Comparison of ENCODE assay signal across 8 mouse cellular contexts in the genomic region with DNA sequence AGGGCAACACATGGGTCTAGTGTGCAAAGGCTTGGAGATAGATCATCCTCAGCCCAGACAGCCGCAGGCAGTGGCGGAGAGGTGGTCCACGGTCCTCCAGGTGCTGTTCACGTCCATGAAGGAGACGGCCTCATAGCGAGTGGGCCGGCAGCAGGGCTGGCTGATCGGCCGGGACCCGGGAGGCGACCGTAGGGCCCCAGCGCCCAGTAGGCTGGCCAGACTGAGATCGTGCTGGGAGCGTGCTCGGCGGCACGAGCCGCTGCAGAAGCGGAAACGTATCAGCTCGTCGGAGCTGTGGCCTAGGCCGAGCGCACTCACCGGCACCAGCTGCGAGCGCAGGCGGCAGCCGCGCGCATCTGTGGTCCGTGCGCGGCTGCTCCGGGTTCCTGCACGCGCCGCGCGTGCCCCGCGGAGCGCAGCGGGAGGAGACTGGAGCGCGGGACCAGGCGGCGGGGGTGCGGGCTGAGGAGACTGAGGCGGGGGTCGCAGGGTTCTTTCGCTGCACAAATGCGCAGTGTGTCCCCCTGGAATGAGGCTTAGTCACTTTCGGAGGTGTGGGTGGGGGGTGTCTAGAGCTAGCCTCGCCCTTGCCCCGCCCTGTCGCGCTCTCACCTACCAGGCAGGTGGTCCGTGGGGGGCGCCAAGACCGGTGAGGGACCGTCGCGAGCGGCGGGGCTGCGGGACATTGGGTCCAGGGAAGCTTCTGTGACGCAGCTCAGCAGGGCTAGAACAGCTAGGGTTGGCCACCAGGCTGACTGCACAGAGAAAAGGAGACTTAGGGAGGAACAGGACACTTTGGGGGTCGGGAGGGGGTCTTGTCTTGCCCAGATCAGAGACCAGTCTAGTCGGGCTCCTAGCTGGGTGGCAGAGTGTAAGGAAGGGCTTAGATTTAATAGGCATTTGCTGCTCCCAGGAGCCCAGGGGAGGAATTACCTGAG. TPM values are rescaled to one million over a fixed set of nuclear protein-coding genes. Genes with fewer than 3 reads are reported as not detected.
DNase-seq lines count a peak whose midpoint lies in the region; ATAC-seq lines count a peak whose summit lies in the region.

No protein-coding gene starts in this region.

- no peak overlapping the region for H3K27ac ChIP-seq in heart, embryonic 14.5 days (replicated peaks in 1 of 2; ENCODE audit: control insufficient read depth in 1 of 2, insufficient read depth in 1 of 2, low read depth in 2 of 2, low read length in 2 of 2)
- no peak overlapping the region for H3K27ac ChIP-seq in stomach, embryonic 14.5 days (ENCODE audit: low read length)

- peak; percentile 36 to 52 for DNase-seq in layer of hippocampus, postnatal 14 days (ENCODE audit: low spot score in 2 of 2)
- DNase-seq in layer of hippocampus, adult 9-10 months (ENCODE audit: low spot score): no peak
- DNase-seq in cerebellum, postnatal 14 days: peak; percentile 45 to 55
- DNase-seq in left cerebral cortex, postnatal 14 days (ENCODE audit: low spot score in 2 of 2): peak; percentile 69 to 70
- peak; percentile 66 for DNase-seq in mesoderm, embryonic 11.5 days (ENCODE audit: low read depth, low spot score)
- DNase-seq in ovary, postnatal 10 days (ENCODE audit: low spot score): no peak

- H3K4me2 ChIP-seq in heart, embryonic 14.5 days (ENCODE audit: low read length): peak overlapping the region; percentile 77
- H3K4me2 ChIP-seq in stomach, embryonic 14.5 days (replicated peaks; ENCODE audit: low read depth, low read length): peak overlapping the region; percentile 82

- peak overlapping the region; percentile 64 for H3K9ac ChIP-seq in heart, embryonic 14.5 days (ENCODE audit: low read length)
- peak overlapping the region; percentile 29; the same call in 1 of the 2 replicates for H3K9ac ChIP-seq in stomach, embryonic 14.5 days (replicated peaks; ENCODE audit: low read depth, low read length)

- 1% methylated on average over 70 of the region's 71 CpGs for WGBS in heart, embryonic 14.5 days
- WGBS in stomach, embryonic 14.5 days: 2% methylated on average over 71 of the region's 71 CpGs

- H3K27me3 ChIP-seq in heart, embryonic 14.5 days (ENCODE audit: control insufficient read depth, insufficient read depth, low read length): peaks cover 42% of the 10 kb centered on the region
- H3K27me3 ChIP-seq in stomach, embryonic 14.5 days (ENCODE audit: control insufficient read depth, insufficient read depth, low read length): 0 out of 2 replicates have a peak, but pooled peaks cover 10% of the 10 kb centered on the region

- intact Hi-C loops in left cerebral cortex, postnatal 14 days (cut with DNase I): loop anchor here (10.0 kb wide), 1 partner anchor 102 kb away; no protein-coding TSS in a partner anchor

- H3K4me1 ChIP-seq in heart, embryonic 14.5 days (ENCODE audit: control insufficient read depth in 2 of 2, insufficient read depth in 2 of 2, low read length in 2 of 2): peaks cover 30 to 38% of the 10 kb centered on the region in 2 experiments
- peaks cover 23% of the 10 kb centered on the region for H3K4me1 ChIP-seq in stomach, embryonic 14.5 days (ENCODE audit: control insufficient read depth, insufficient read depth, low read length)

- H3K4me3 ChIP-seq in heart, embryonic 14.5 days (ENCODE audit: control insufficient read depth in 1 of 2, insufficient read depth in 1 of 2, low read depth in 1 of 2, low read length in 2 of 2): peak overlapping the region; percentile 41 to 55
- peak overlapping the region; percentile 44 for H3K4me3 ChIP-seq in stomach, embryonic 14.5 days (ENCODE audit: low read depth, low read length)

- 0 out of 2 replicates have a peak, but pooled peaks cover 1% of the 10 kb centered on the region for H3K36me3 ChIP-seq in heart, embryonic 14.5 days (ENCODE audit: control insufficient read depth, insufficient read depth, low read length)
- no peaks in the 10 kb centered on the region for H3K36me3 ChIP-seq in stomach, embryonic 14.5 days (ENCODE audit: control insufficient read depth, insufficient read depth, low read length)

- peak; percentile 48; the same call in 1 of the 2 replicates for ATAC-seq in heart, embryonic 14.5 days (ENCODE audit: insufficient number of reproducible peaks, insufficient read depth, low FRiP score, low read depth)
- ATAC-seq in stomach, embryonic 14.5 days (ENCODE audit: insufficient number of reproducible peaks, insufficient read depth, low FRiP score, low read depth): peak; percentile 20; the same call in 1 of the 2 replicates

- 0 out of 2 replicates have a peak, but pooled peaks cover 3% of the 10 kb centered on the region for H3K9me3 ChIP-seq in heart, embryonic 14.5 days (ENCODE audit: control insufficient read depth, low read length)
- no peaks in the 10 kb centered on the region for H3K9me3 ChIP-seq in stomach, embryonic 14.5 days (ENCODE audit: control insufficient read depth, low read depth, low read length)

RNA-seq across cellular contexts. Expression of a gene that starts 2.7 kb away (rescaled TPM):
- total RNA-seq in layer of hippocampus, postnatal 14 days (2021): 1 to 10 TPM; 1.8 to 2.0 TPM
- 0.81 and 0.85 TPM in 2 replicates for polyA plus RNA-seq in heart, embryonic 14.5 days (2014; fragmentation: Nextera tagmentation; extraction: Ambion mirVana)
- 1 to 10 TPM; 1.8 to 2.3 TPM for total RNA-seq in left cerebral cortex, postnatal 14 days (2021)
- polyA plus RNA-seq in stomach, embryonic 14.5 days (2014; fragmentation: Nextera tagmentation; extraction: Ambion mirVana): 5.8 and 7.0 TPM in 2 replicates

RNA-seq across cellular contexts. Expression of a gene that starts 12.0 kb away (rescaled TPM):
- total RNA-seq in layer of hippocampus, postnatal 14 days (2021): 100 to 1,000 TPM; 124 to 131 TPM
- polyA plus RNA-seq in heart, embryonic 14.5 days (2014; fragmentation: Nextera tagmentation; extraction: Ambion mirVana): 35.5 and 36.4 TPM in 2 replicates
- total RNA-seq in left cerebral cortex, postnatal 14 days (2021): 100 to 1,000 TPM; 124 to 125 TPM
- polyA plus RNA-seq in stomach, embryonic 14.5 days (2014; fragmentation: Nextera tagmentation; extraction: Ambion mirVana): 37.3 and 39.8 TPM in 2 replicates

RNA-seq across cellular contexts. Expression of a gene that starts 35.0 kb away (rescaled TPM):
- total RNA-seq in layer of hippocampus, postnatal 14 days (2021): 10 to 100 TPM; 10.0 to 10.2 TPM
- polyA plus RNA-seq in heart, embryonic 14.5 days (2014; fragmentation: Nextera tagmentation; extraction: Ambion mirVana): 10.4 and 10.6 TPM in 2 replicates
- 1 to 10 TPM; 9.0 to 9.1 TPM for total RNA-seq in left cerebral cortex, postnatal 14 days (2021)
- 19.2 and 19.9 TPM in 2 replicates for polyA plus RNA-seq in stomach, embryonic 14.5 days (2014; fragmentation: Nextera tagmentation; extraction: Ambion mirVana)

RNA-seq across cellular contexts. Expression of a gene that starts 39.7 kb away (rescaled TPM):
- 100 to 1,000 TPM; 433 TPM for total RNA-seq in layer of hippocampus, postnatal 14 days (2021)
- 222 and 250 TPM in 2 replicates for polyA plus RNA-seq in heart, embryonic 14.5 days (2014; fragmentation: Nextera tagmentation; extraction: Ambion mirVana)
- 100 to 1,000 TPM; 486 to 488 TPM for total RNA-seq in left cerebral cortex, postnatal 14 days (2021)
- 186 and 200 TPM in 2 replicates for polyA plus RNA-seq in stomach, embryonic 14.5 days (2014; fragmentation: Nextera tagmentation; extraction: Ambion mirVana)

RNA-seq across cellular contexts. Expression of a gene that starts 43.5 kb away (rescaled TPM):
- 10 to 100 TPM; 94.4 to 99.7 TPM for total RNA-seq in layer of hippocampus, postnatal 14 days (2021)
- 13.8 and 18.2 TPM in 2 replicates for polyA plus RNA-seq in heart, embryonic 14.5 days (2014; fragmentation: Nextera tagmentation; extraction: Ambion mirVana)
- total RNA-seq in left cerebral cortex, postnatal 14 days (2021): 100 to 1,000 TPM; 136 to 144 TPM
- 30.3 and 32.1 TPM in 2 replicates for polyA plus RNA-seq in stomach, embryonic 14.5 days (2014; fragmentation: Nextera tagmentation; extraction: Ambion mirVana)

Comparison
In these comparisons a context has a peak if more than half of its experiments do, and no peak if none do; other contexts are left out.
1. DNase-seq: peak in layer of hippocampus, postnatal 14 days (2 of 2), cerebellum, postnatal 14 days (2 of 2), left cerebral cortex, postnatal 14 days (2 of 2) and mesoderm, embryonic 11.5 days (single experiment); none in layer of hippocampus, adult 9-10 months (single experiment) and ovary, postnatal 10 days (single experiment).